ENCODE assay signal across 9 mouse cellular contexts in the genomic region with DNA sequence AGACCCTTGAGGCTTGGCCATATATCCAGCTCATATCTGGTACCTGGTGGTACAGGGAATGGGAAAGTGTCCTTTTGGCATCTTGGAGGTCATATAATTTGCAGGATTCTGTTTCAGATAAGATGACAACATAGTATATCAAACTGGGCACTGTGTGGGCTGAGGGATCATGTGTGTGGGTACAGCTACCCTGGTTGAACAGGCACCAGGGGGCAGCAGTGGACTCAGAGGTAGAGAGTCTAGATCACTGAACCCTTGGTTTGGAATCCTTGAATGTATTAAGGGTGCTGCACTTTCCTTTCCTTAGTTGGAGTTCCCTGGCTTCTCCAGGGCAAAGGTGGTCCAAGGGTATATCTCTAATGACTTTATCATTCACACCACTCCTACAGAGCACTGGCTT. TPM values are rescaled to one million over a fixed set of nuclear protein-coding genes. Genes with fewer than 3 reads are reported as not detected.
DNase-seq lines count a peak whose midpoint lies in the region; ATAC-seq and TF ChIP-seq lines count a peak whose summit lies in the region.
"Had no signal": no experiment of that assay in that cellular context is flagged by ENCODE, and none has a peak within 500 bp of the region (broad histone marks: within the 10 kb centered on the region; RNA-seq: fewer than 3 reads in every experiment).

No protein-coding gene starts in this region.

- H3K4me1 ChIP-seq in forebrain, embryonic 11.5 days (replicated peaks; ENCODE audit: control insufficient read depth, insufficient read depth, low read length) = peaks cover 7% of the 10 kb centered on the region; the same call in 1 of the 2 replicates
- H3K4me1 ChIP-seq in forebrain, embryonic 13.5 days = peaks cover 17% of the 10 kb centered on the region
- no peaks in the 10 kb centered on the region; the same call in 1 of the 2 replicates for H3K4me1 ChIP-seq in embryonic facial prominence, embryonic 11.5 days (ENCODE audit: control insufficient read depth, insufficient read depth, low read length)
- H3K4me1 ChIP-seq in liver, adult 2 months (ENCODE audit: control insufficient read depth, insufficient read depth, low read length) = peaks cover 34% of the 10 kb centered on the region

- peak; percentile 76 for TF ChIP-seq CTCF in liver, adult 2 months (IDR thresholded peaks at IDR 0.05; ENCODE audit: low read depth, low read length)

- peaks cover 2% of the 10 kb centered on the region; the same call in 1 of the 2 replicates for H3K36me3 ChIP-seq in forebrain, embryonic 11.5 days (ENCODE audit: control insufficient read depth, insufficient read depth, low read length)
- H3K36me3 ChIP-seq in forebrain, embryonic 13.5 days (ENCODE audit: poor library complexity, severe bottlenecking) = peaks cover 21% of the 10 kb centered on the region
- no peaks in the 10 kb centered on the region for H3K36me3 ChIP-seq in embryonic facial prominence, embryonic 11.5 days (replicated peaks; ENCODE audit: control insufficient read depth, insufficient read depth, low read depth, low read length)
- no peaks in the 10 kb centered on the region; the same call in 1 of the 2 replicates for H3K36me3 ChIP-seq in liver, adult 2 months (ENCODE audit: control insufficient read depth, insufficient read depth, low read length)

- DNase-seq in forebrain, embryonic 11.5 days (ENCODE audit: low spot score) = no peak
- DNase-seq in right cerebral cortex, postnatal 4 days = peak; percentile 58
- no peak for DNase-seq in right cerebral cortex, adult 18-20 months
- DNase-seq in embryonic facial prominence, embryonic 11.5 days (ENCODE audit: low spot score) = peak; percentile 54
- peak; percentile 76 for DNase-seq in liver, adult 2 months (ENCODE audit: extremely low read depth, low read depth, low spot score)
- peak; percentile 68 to 83 for DNase-seq in spleen, postnatal 4 days (ENCODE audit: low spot score in 2 of 2)
- DNase-seq in right cerebral cortex, postnatal 25 days = no peak

- ATAC-seq in forebrain, embryonic 11.5 days (replicated peaks; ENCODE audit: low FRiP score) = 0 out of 2 replicates have a peak, but pooled peaks have one; percentile 34
- ATAC-seq in forebrain, embryonic 13.5 days = no peak
- ATAC-seq in embryonic facial prominence, embryonic 11.5 days (replicated peaks; ENCODE audit: insufficient number of reproducible peaks, low FRiP score, low TSS enrichment, low read depth) = no peak; the same call in 1 of the 2 replicates

- H3K9me3 ChIP-seq in forebrain, embryonic 11.5 days (ENCODE audit: control insufficient read depth, low read length) = no peaks in the 10 kb centered on the region
- H3K9me3 ChIP-seq in forebrain, embryonic 13.5 days (replicated peaks) = no peaks in the 10 kb centered on the region
- H3K9me3 ChIP-seq in embryonic facial prominence, embryonic 11.5 days (replicated peaks; ENCODE audit: control insufficient read depth, low read length) = no peaks in the 10 kb centered on the region

- no peak for TF ChIP-seq POLR2A in liver, adult 2 months (IDR thresholded peaks at IDR 0.05; ENCODE audit: extremely low read depth, insufficient read depth, low read length)

- H3K27me3 ChIP-seq in forebrain, embryonic 11.5 days (ENCODE audit: control insufficient read depth, insufficient read depth, low read length) = no peaks in the 10 kb centered on the region
- H3K27me3 ChIP-seq in forebrain, embryonic 13.5 days = no peaks in the 10 kb centered on the region
- H3K27me3 ChIP-seq in embryonic facial prominence, embryonic 11.5 days (ENCODE audit: control insufficient read depth, insufficient read depth, low read length) = no peaks in the 10 kb centered on the region
- H3K27me3 ChIP-seq in liver, adult 2 months (ENCODE audit: control insufficient read depth, insufficient read depth, low read length) = no peaks in the 10 kb centered on the region

- H3K79me2 ChIP-seq in liver, adult 2 months (ENCODE audit: control insufficient read depth, insufficient read depth, low read length) = peaks cover 12% of the 10 kb centered on the region; the same call in 1 of the 2 replicates

- no peak overlapping the region for H3K27ac ChIP-seq in forebrain, embryonic 11.5 days (ENCODE audit: low read depth, low read length)
- H3K27ac ChIP-seq in forebrain, embryonic 13.5 days = no peak overlapping the region
- no peak overlapping the region for H3K27ac ChIP-seq in embryonic facial prominence, embryonic 11.5 days (replicated peaks; ENCODE audit: low read depth, low read length)
- H3K27ac ChIP-seq in liver, adult 2 months (replicated peaks; ENCODE audit: insufficient read depth, low read depth, low read length) = no peak overlapping the region; the same call in 1 of the 2 replicates

- no peak overlapping the region for H3K4me2 ChIP-seq in forebrain, embryonic 11.5 days (ENCODE audit: low read depth, low read length, severe bottlenecking)
- H3K4me2 ChIP-seq in forebrain, embryonic 13.5 days = no peak overlapping the region
- H3K4me2 ChIP-seq in embryonic facial prominence, embryonic 11.5 days (ENCODE audit: low read depth, low read length) = no peak overlapping the region

- no peak overlapping the region for H3K4me3 ChIP-seq in forebrain, embryonic 11.5 days (ENCODE audit: low read depth, low read length)
- H3K4me3 ChIP-seq in forebrain, embryonic 13.5 days = no peak overlapping the region
- H3K4me3 ChIP-seq in embryonic facial prominence, embryonic 11.5 days (ENCODE audit: low read depth, low read length) = no peak overlapping the region
- no peak overlapping the region for H3K4me3 ChIP-seq in liver, adult 2 months (ENCODE audit: insufficient read depth, low read depth, low read length)

- H3K9ac ChIP-seq in forebrain, embryonic 11.5 days (ENCODE audit: low read length) = no peak overlapping the region
- H3K9ac ChIP-seq in forebrain, embryonic 13.5 days = no peak overlapping the region
- no peak overlapping the region for H3K9ac ChIP-seq in embryonic facial prominence, embryonic 11.5 days (replicated peaks; ENCODE audit: low read length)
- H3K9ac ChIP-seq in liver, adult 2 months (ENCODE audit: low read depth, low read length) = no peak overlapping the region

RNA-seq across cellular contexts. Expression of gene Dgkq, which starts 1.3 kb away (rescaled TPM):
- 13.6 and 13.9 TPM in 2 replicates for polyA plus RNA-seq in forebrain, embryonic 11.5 days (2014; fragmentation: Nextera tagmentation; extraction: Ambion mirVana)
- polyA plus RNA-seq in forebrain, embryonic 13.5 days (2015; fragmentation: Nextera tagmentation; extraction: Ambion mirVana) = 13.7 and 19.0 TPM in 2 replicates
- polyA plus RNA-seq in embryonic facial prominence, embryonic 11.5 days (2014; fragmentation: Nextera tagmentation; extraction: Ambion mirVana) = 7.1 and 7.4 TPM in 2 replicates
- 14.0 and 16.3 TPM in 2 replicates for total RNA-seq in liver, adult 2 months (2014; rRNA removed)
- 19.5 and 28.2 TPM in 2 replicates for polyA plus RNA-seq in liver, adult 2 months (2012; rRNA removed)

RNA-seq across cellular contexts. Expression of gene Slc26a1, which starts 4.6 kb away (rescaled TPM):
- 1.1 and 1.5 TPM in 2 replicates for polyA plus RNA-seq in forebrain, embryonic 11.5 days (2014; fragmentation: Nextera tagmentation; extraction: Ambion mirVana)
- polyA plus RNA-seq in forebrain, embryonic 13.5 days (2015; fragmentation: Nextera tagmentation; extraction: Ambion mirVana) = 1.5 and 1.6 TPM in 2 replicates
- 0.38 and 0.71 TPM in 2 replicates for polyA plus RNA-seq in embryonic facial prominence, embryonic 11.5 days (2014; fragmentation: Nextera tagmentation; extraction: Ambion mirVana)
- total RNA-seq in liver, adult 2 months (2014; rRNA removed) = 121 and 190 TPM in 2 replicates
- 261 and 264 TPM in 2 replicates for polyA plus RNA-seq in liver, adult 2 months (2012; rRNA removed)
- polyA plus RNA-seq: large intestine, adult 2 months had no signal

RNA-seq across cellular contexts. Expression of gene Idua, which starts 10.7 kb away (rescaled TPM):
- polyA plus RNA-seq in forebrain, embryonic 11.5 days (2014; fragmentation: Nextera tagmentation; extraction: Ambion mirVana) = 11.5 and 11.6 TPM in 2 replicates
- polyA plus RNA-seq in forebrain, embryonic 13.5 days (2015; fragmentation: Nextera tagmentation; extraction: Ambion mirVana) = 7.7 and 7.9 TPM in 2 replicates
- polyA plus RNA-seq in embryonic facial prominence, embryonic 11.5 days (2014; fragmentation: Nextera tagmentation; extraction: Ambion mirVana) = 9.6 and 10.4 TPM in 2 replicates
- total RNA-seq in liver, adult 2 months (2014; rRNA removed) = 2.1 and 2.6 TPM in 2 replicates
- polyA plus RNA-seq in liver, adult 2 months (2012; rRNA removed) = 4.3 and 7.3 TPM in 2 replicates

RNA-seq across cellular contexts. Expression of gene Fgfrl1, which starts 21.4 kb away (rescaled TPM):
- 22.0 and 24.5 TPM in 2 replicates for polyA plus RNA-seq in forebrain, embryonic 11.5 days (2014; fragmentation: Nextera tagmentation; extraction: Ambion mirVana)
- 5.5 and 5.6 TPM in 2 replicates for polyA plus RNA-seq in forebrain, embryonic 13.5 days (2015; fragmentation: Nextera tagmentation; extraction: Ambion mirVana)
- polyA plus RNA-seq in embryonic facial prominence, embryonic 11.5 days (2014; fragmentation: Nextera tagmentation; extraction: Ambion mirVana) = 21.4 and 22.4 TPM in 2 replicates
- total RNA-seq in liver, adult 2 months (2014; rRNA removed) = 20.2 and 22.7 TPM in 2 replicates
- polyA plus RNA-seq in liver, adult 2 months (2012; rRNA removed) = 42.3 and 49.9 TPM in 2 replicates

RNA-seq across cellular contexts. Expression of gene Tmem175, which starts 41.2 kb away (rescaled TPM):
- 19.4 and 22.2 TPM in 2 replicates for polyA plus RNA-seq in forebrain, embryonic 11.5 days (2014; fragmentation: Nextera tagmentation; extraction: Ambion mirVana)
- 19.9 and 20.0 TPM in 2 replicates for polyA plus RNA-seq in forebrain, embryonic 13.5 days (2015; fragmentation: Nextera tagmentation; extraction: Ambion mirVana)
- polyA plus RNA-seq in embryonic facial prominence, embryonic 11.5 days (2014; fragmentation: Nextera tagmentation; extraction: Ambion mirVana) = 21.0 and 21.9 TPM in 2 replicates
- total RNA-seq in liver, adult 2 months (2014; rRNA removed) = 6.0 and 9.9 TPM in 2 replicates
- polyA plus RNA-seq in liver, adult 2 months (2012; rRNA removed) = 19.4 TPM in 2 replicates

Comparison
In these comparisons a context has a peak if more than half of its experiments do, and no peak if none do; other contexts are left out.
1. DNase-seq: peak in right cerebral cortex, postnatal 4 days (single experiment), embryonic facial prominence, embryonic 11.5 days (single experiment), liver, adult 2 months (single experiment) and spleen, postnatal 4 days (2 of 2); none in forebrain, embryonic 11.5 days (single experiment), right cerebral cortex, adult 18-20 months (single experiment) and right cerebral cortex, postnatal 25 days (single experiment).
2. RNA of gene Slc26a1, which starts 4.6 kb away (polyA plus RNA-seq): 261 to 264 TPM in liver, adult 2 months; 1.5 to 1.6 TPM in forebrain, embryonic 13.5 days, 1.1 to 1.5 TPM in forebrain, embryonic 11.5 days and 0.38 to 0.71 TPM in embryonic facial prominence, embryonic 11.5 days; every median in the first group is over 100 times any median in the second.